Mouse (Mus musculus) ovary, postnatal 36 days (tissue): ENCODE measurements around the gene Midn.

Experiments
- DNase-seq: peaks from one replicate; pipeline ENCODE4 v3.0.0; 2022; ENCODE audit warnings: low spot score, mixed read lengths

The Midn gene

GRCm38 (mm10) chr10:80130403-80131031 is 17.6 kb upstream of the Midn start:
- no peak for DNase-seq

- DNase-seq: no peak
Observed at GRCm38 (mm10) chr10:80131316-80131951, 16.6 kb upstream of the Midn start.

- no peak for DNase-seq
Observed at GRCm38 (mm10) chr10:80131952-80132350, 16.1 kb upstream of the Midn start.

GRCm38 (mm10) chr10:80133226-80133849 is 14.7 kb upstream of the Midn start:
- DNase-seq: no peak

- no peak for DNase-seq
Observed at GRCm38 (mm10) chr10:80134421-80134820, 13.7 kb upstream of the Midn start.

- DNase-seq: no peak
Observed at GRCm38 (mm10) chr10:80135161-80135560, 12.9 kb upstream of the Midn start.

GRCm38 (mm10) chr10:80135641-80136040 is 12.4 kb upstream of the Midn start:
- no peak for DNase-seq

GRCm38 (mm10) chr10:80136179-80136951 is 11.7 kb upstream of the Midn start:
- no peak for DNase-seq

GRCm38 (mm10) chr10:80136952-80137625 is 11.0 kb upstream of the Midn start:
- DNase-seq: no peak

- no peak for DNase-seq
Observed at GRCm38 (mm10) chr10:80137626-80138552, 10.2 kb upstream of the Midn start.

GRCm38 (mm10) chr10:80138553-80139438 is 9.3 kb upstream of the Midn start, which contains the start of gene Atp5d:
TSS of gene Atp5d (plus strand) at chr10:80138632.
- DNase-seq: peak; percentile 75

GRCm38 (mm10) chr10:80139439-80139775 is 8.7 kb upstream of the Midn start:
- DNase-seq: no peak

GRCm38 (mm10) chr10:80139975-80140665 is 8.0 kb upstream of the Midn start:
- DNase-seq: no peak

GRCm38 (mm10) chr10:80140666-80141035 is 7.4 kb upstream of the Midn start, which contains the start of gene Cbarp:
TSS of gene Cbarp (minus strand) at chr10:80140835.
- DNase-seq: no peak

- peak; percentile 96 for DNase-seq
Observed at GRCm38 (mm10) chr10:80141243-80141642, 6.8 kb upstream of the Midn start.

- peak; percentile 89 for DNase-seq
Observed at GRCm38 (mm10) chr10:80141786-80142529, 6.1 kb upstream of the Midn start.

GRCm38 (mm10) chr10:80142530-80142925 is 5.5 kb upstream of the Midn start:
- no peak for DNase-seq

- DNase-seq: no peak
Observed at GRCm38 (mm10) chr10:80143664-80144063, 4.4 kb upstream of the Midn start.

- no peak for DNase-seq
Observed at GRCm38 (mm10) chr10:80144159-80144558, 3.9 kb upstream of the Midn start.
